Mouse (Mus musculus): ENCODE measurements around the gene Btg4. TPM values are rescaled to one million over a fixed set of nuclear protein-coding genes. Genes with fewer than 3 reads are reported as not detected.

Gene Btg4
- total RNA-seq, 2 experiments from 2014 or later: not detected

GRCm38 (mm10) chr9:51161771-51162388, 101.2 kb downstream of the Btg4 start:
- ATAC-seq (ENCODE audit: poor library complexity, severe bottlenecking): peak; percentile 67

- ATAC-seq (ENCODE audit: poor library complexity, severe bottlenecking): no peak
Observed at GRCm38 (mm10) chr9:51163989-51164388, 103.3 kb downstream of the Btg4 start.

- no peak for ATAC-seq (ENCODE audit: poor library complexity, severe bottlenecking)
Observed at GRCm38 (mm10) chr9:51165312-51166180, 104.8 kb downstream of the Btg4 start, which contains the start of gene Gm32742. Gene Gm32742 (minus strand): TSS chr9:51165517.

GRCm38 (mm10) chr9:51167954-51168353, 107.3 kb downstream of the Btg4 start:
- ATAC-seq (ENCODE audit: poor library complexity, severe bottlenecking): no peak

GRCm38 (mm10) chr9:51168698-51169097, 108.0 kb downstream of the Btg4 start:
- no peak for ATAC-seq (ENCODE audit: poor library complexity, severe bottlenecking)

- no peak for ATAC-seq (ENCODE audit: poor library complexity, severe bottlenecking)
Observed at GRCm38 (mm10) chr9:51169133-51169532, 108.4 kb downstream of the Btg4 start.

Other genes starting within 250 kb of the Btg4 start
- 17.8 and 18.7 TPM in 2 replicates for gene Ppp2r1b, start 215.6 kb upstream of the Btg4 start, total RNA-seq (2015)
- gene Ppp2r1b, start 215.6 kb upstream of the Btg4 start, total RNA-seq (2017): 24.0 and 26.6 TPM in 2 replicates
- gene Sik2, start 51.8 kb upstream of the Btg4 start, total RNA-seq (2015): 26.8 and 30.9 TPM in 2 replicates
- gene Sik2, start 51.8 kb upstream of the Btg4 start, total RNA-seq (2017): 15.6 and 20.2 TPM in 2 replicates
- 5.9 and 8.1 TPM in 2 replicates for gene Layn, start 16.2 kb downstream of the Btg4 start, total RNA-seq (2015)
- gene Layn, start 16.2 kb downstream of the Btg4 start, total RNA-seq (2017): 16.3 and 20.6 TPM in 2 replicates
- gene 4833427G06Rik, start 41.2 kb downstream of the Btg4 start, total RNA-seq (2015): not detected in 2 replicates
- gene 4833427G06Rik, start 41.2 kb downstream of the Btg4 start, total RNA-seq (2017): not detected in 2 replicates
- not detected in 2 replicates for gene Gm32742, start 104.6 kb downstream of the Btg4 start, total RNA-seq (2015)
- gene Gm32742, start 104.6 kb downstream of the Btg4 start, total RNA-seq (2017): not detected in 2 replicates
- gene Pou2af1, start 152.8 kb downstream of the Btg4 start, total RNA-seq (2015): 0.59 TPM in 1 of 2 replicates, not detected in the other
- gene Pou2af1, start 152.8 kb downstream of the Btg4 start, total RNA-seq (2017): 0.22 and 0.85 TPM in 2 replicates
- gene Colca2, start 217.7 kb downstream of the Btg4 start, total RNA-seq (2015): not detected in 2 replicates
- not detected in 2 replicates for gene Colca2, start 217.7 kb downstream of the Btg4 start, total RNA-seq (2017)